Mouse (Mus musculus) c-Kit-positive CD71-negative TER-119-negative erythroid progenitor cells, embryonic 14.5 days (primary cell): ENCODE measurements at regions not wholly inside any gene's neighbourhood (a gene's known extent, or its start where the extent isn't known, plus 50 kb on each side); places are given as distances from the start of the nearest gene placed in this dataset.

ENCODE experiments used
- DNase-seq: peaks from one replicate; pipeline ENCODE4 v3.0.0-alpha.2; 2013; ENCODE audit warnings: low read depth

GRCm38 (mm10) chr3:56590071-56590470 lies 406.6 kb upstream of the Nbea start:
- DNase-seq = no peak

GRCm38 (mm10) chr3:56575422-56575821 lies 391.9 kb upstream of the Nbea start:
- DNase-seq = peak; percentile 18

GRCm38 (mm10) chr3:56536178-56536577 lies 352.7 kb upstream of the Nbea start:
- no peak for DNase-seq

GRCm38 (mm10) chr3:56504445-56504844 lies 320.9 kb upstream of the Nbea start:
- no peak for DNase-seq

GRCm38 (mm10) chr3:56499301-56499700 lies 315.8 kb upstream of the Nbea start:
- DNase-seq = no peak

- DNase-seq = no peak
These were observed 310.4 kb upstream of the Nbea start for GRCm38 (mm10) chr3:56493937-56494336.

GRCm38 (mm10) chr3:56489154-56489553 lies 305.7 kb upstream of the Nbea start:
- no peak for DNase-seq

- DNase-seq = no peak
These were observed 302.3 kb upstream of the Nbea start for GRCm38 (mm10) chr3:56485550-56486400.

GRCm38 (mm10) chr3:56484096-56484495 lies 300.6 kb upstream of the Nbea start:
- DNase-seq = no peak

GRCm38 (mm10) chr3:56483370-56483769 lies 299.9 kb upstream of the Nbea start:
- DNase-seq = no peak

GRCm38 (mm10) chr3:56479529-56479928 lies 296.0 kb upstream of the Nbea start:
- DNase-seq = no peak

- DNase-seq = no peak
These were observed 295.1 kb upstream of the Nbea start for GRCm38 (mm10) chr3:56478544-56479140.

- no peak for DNase-seq
These were observed 292.3 kb upstream of the Nbea start for GRCm38 (mm10) chr3:56475529-56476527.

GRCm38 (mm10) chr3:56472651-56473050 lies 289.1 kb upstream of the Nbea start:
- DNase-seq = no peak

- DNase-seq = no peak
These were observed 288.3 kb upstream of the Nbea start for GRCm38 (mm10) chr3:56471823-56472222.

GRCm38 (mm10) chr3:56471185-56471584 lies 287.7 kb upstream of the Nbea start:
- DNase-seq = no peak

GRCm38 (mm10) chr3:56457625-56458024 lies 274.1 kb upstream of the Nbea start:
- DNase-seq = no peak

- no peak for DNase-seq
These were observed 272.8 kb upstream of the Nbea start for GRCm38 (mm10) chr3:56456317-56456716.

- no peak for DNase-seq
These were observed 255.4 kb upstream of the Nbea start for GRCm38 (mm10) chr3:56438900-56439299.

GRCm38 (mm10) chr3:56438020-56438747 lies 254.7 kb upstream of the Nbea start:
- DNase-seq = no peak

GRCm38 (mm10) chr3:56437058-56437457 lies 253.6 kb upstream of the Nbea start:
- DNase-seq = no peak

GRCm38 (mm10) chr3:56433495-56433894 lies 250.0 kb upstream of the Nbea start:
- DNase-seq = no peak
